In genomic region chr13:108043431-108044221, GRCm38 (mm10) we compare ENCODE assay signal across 8 mouse cellular contexts. TPM values are rescaled to one million over a fixed set of nuclear protein-coding genes. Genes with fewer than 3 reads are reported as not detected.
DNase-seq lines count a peak whose midpoint lies in the region; ATAC-seq lines count a peak whose summit lies in the region.

No protein-coding gene starts in this region.

- DNase-seq in ovary, postnatal 14 days (ENCODE audit: low spot score): peak; percentile 15
- DNase-seq in ovary, postnatal 36 days (ENCODE audit: low spot score): no peak
- peak; percentile 8 for DNase-seq in brain, embryonic 18.5 days (ENCODE audit: low read depth, low spot score)
- peak; percentile 21 for DNase-seq in forelimb bud, embryonic 11.5 days (ENCODE audit: low read depth, low spot score)
- peak; percentile 84 for DNase-seq in intestine, embryonic 14.5 days (ENCODE audit: low spot score)

- peak overlapping the region; percentile 65 for H3K4me2 ChIP-seq in intestine, embryonic 14.5 days (ENCODE audit: low read length)
- peak overlapping the region; percentile 96 for H3K4me2 ChIP-seq in liver, embryonic 12.5 days
- H3K4me2 ChIP-seq in neural tube, embryonic 12.5 days (replicated peaks): peak overlapping the region; percentile 77

- peak overlapping the region; percentile 89 for H3K27ac ChIP-seq in intestine, embryonic 14.5 days (ENCODE audit: low read depth)
- H3K27ac ChIP-seq in liver, embryonic 12.5 days: peak overlapping the region; percentile 89
- peak overlapping the region; percentile 86 for H3K27ac ChIP-seq in neural tube, embryonic 12.5 days

- ATAC-seq in intestine, embryonic 14.5 days (replicated peaks; ENCODE audit: low FRiP score, low TSS enrichment, low read depth): peak; percentile 46; the same call in 1 of the 2 replicates
- ATAC-seq in liver, embryonic 12.5 days: peak; percentile 38
- peak; percentile 78 for ATAC-seq in neural tube, embryonic 12.5 days (ENCODE audit: low FRiP score, low read depth)
- ATAC-seq in activated CD4-positive, CD25-positive, alpha-beta regulatory T cell, adult 4 months: no peak

- WGBS in intestine, embryonic 14.5 days: 3% methylated on average over 23 of the region's 23 CpGs
- 3% methylated on average over 23 of the region's 23 CpGs for WGBS in liver, embryonic 12.5 days (ENCODE audit: insufficient replicate concordance)
- WGBS in neural tube, embryonic 12.5 days: 3% methylated on average over 23 of the region's 23 CpGs

- H3K9me3 ChIP-seq in intestine, embryonic 14.5 days (ENCODE audit: control insufficient read depth, low read length): no peaks in the 10 kb centered on the region
- H3K9me3 ChIP-seq in liver, embryonic 12.5 days (replicated peaks): no peaks in the 10 kb centered on the region
- H3K9me3 ChIP-seq in neural tube, embryonic 12.5 days: no peaks in the 10 kb centered on the region

- peak overlapping the region; percentile 71 for H3K4me3 ChIP-seq in intestine, embryonic 14.5 days (ENCODE audit: low read depth, low read length)
- H3K4me3 ChIP-seq in liver, embryonic 12.5 days: peak overlapping the region; percentile 96
- peak overlapping the region; percentile 92 for H3K4me3 ChIP-seq in neural tube, embryonic 12.5 days

- no peaks in the 10 kb centered on the region for H3K27me3 ChIP-seq in intestine, embryonic 14.5 days (replicated peaks; ENCODE audit: control insufficient read depth, insufficient read depth, low read length)
- H3K27me3 ChIP-seq in liver, embryonic 12.5 days (replicated peaks): no peaks in the 10 kb centered on the region
- H3K27me3 ChIP-seq in neural tube, embryonic 12.5 days (replicated peaks): no peaks in the 10 kb centered on the region

- peak overlapping the region; percentile 82 for H3K9ac ChIP-seq in intestine, embryonic 14.5 days (ENCODE audit: low read length)
- H3K9ac ChIP-seq in liver, embryonic 12.5 days: peak overlapping the region; percentile 95
- peak overlapping the region; percentile 89 for H3K9ac ChIP-seq in neural tube, embryonic 12.5 days

- H3K4me1 ChIP-seq in intestine, embryonic 14.5 days (replicated peaks; ENCODE audit: control insufficient read depth, insufficient read depth, low read length): peaks cover 25% of the 10 kb centered on the region
- peaks cover 42% of the 10 kb centered on the region for H3K4me1 ChIP-seq in liver, embryonic 12.5 days
- H3K4me1 ChIP-seq in neural tube, embryonic 12.5 days: peaks cover 33% of the 10 kb centered on the region

- H3K36me3 ChIP-seq in intestine, embryonic 14.5 days (ENCODE audit: control insufficient read depth, insufficient read depth, low read length): peaks cover 17% of the 10 kb centered on the region
- H3K36me3 ChIP-seq in liver, embryonic 12.5 days: peaks cover 22% of the 10 kb centered on the region
- H3K36me3 ChIP-seq in neural tube, embryonic 12.5 days: 0 out of 2 replicates have a peak, but pooled peaks cover 6% of the 10 kb centered on the region

RNA-seq across cellular contexts. Expression of gene Smim15, which starts 0.6 kb away (rescaled TPM):
- 50.7 and 57.6 TPM in 2 replicates for polyA plus RNA-seq in intestine, embryonic 14.5 days (2014; fragmentation: Nextera tagmentation; extraction: Ambion mirVana)
- polyA plus RNA-seq in liver, embryonic 12.5 days (2016; fragmentation: Nextera tagmentation; extraction: Ambion mirVana): 30.5 and 34.1 TPM in 2 replicates
- polyA plus RNA-seq in neural tube, embryonic 12.5 days (2016; fragmentation: Nextera tagmentation; extraction: Ambion mirVana): 43.5 and 43.7 TPM in 2 replicates
- polyA plus RNA-seq in activated CD4-positive, CD25-positive, alpha-beta regulatory T cell, adult 4 months (2017; shearing (Covaris generic)): 100 to 1,000 TPM in 1 of 2 experiments, 10 to 100 TPM in 1; 94.4 to 104 TPM
